In genomic region chr1:178342063-178342462, GRCm38 (mm10) we compare ENCODE assay signal across 15 mouse cellular contexts.
"Had no signal": no experiment of that assay in that cellular context is flagged by ENCODE, and none has a peak within 500 bp of the region (broad histone marks: within the 10 kb centered on the region; RNA-seq: fewer than 3 reads in every experiment).

No protein-coding gene starts in this region.

- H3K4me3 ChIP-seq: megakaryocyte, embryonic 14.5 days; midbrain, embryonic 13.5 days; midbrain, embryonic 15.5 days; neural tube, embryonic 12.5 days; stomach, embryonic 15.5 days had no signal

- H3K4me1 ChIP-seq: stomach, embryonic 15.5 days had no signal

- H3K27ac ChIP-seq: midbrain, embryonic 13.5 days; midbrain, embryonic 15.5 days; neural tube, embryonic 12.5 days; stomach, embryonic 15.5 days; stomach, postnatal 0 days had no signal

- H3K9ac ChIP-seq: lung, embryonic 14.5 days; midbrain, embryonic 13.5 days; midbrain, embryonic 15.5 days; neural tube, embryonic 12.5 days; stomach, embryonic 15.5 days had no signal

- H3K9me3 ChIP-seq: megakaryocyte, embryonic 14.5 days; midbrain, embryonic 13.5 days; midbrain, embryonic 15.5 days; neural tube, embryonic 12.5 days; stomach, embryonic 15.5 days had no signal

- H3K36me3 ChIP-seq: midbrain, embryonic 13.5 days; midbrain, embryonic 15.5 days; neural tube, embryonic 12.5 days; stomach, embryonic 15.5 days had no signal

- ATAC-seq: midbrain, embryonic 13.5 days; midbrain, embryonic 15.5 days had no signal

- H3K4me2 ChIP-seq: lung, embryonic 14.5 days; midbrain, embryonic 11.5 days; midbrain, embryonic 13.5 days; midbrain, embryonic 15.5 days; neural tube, embryonic 12.5 days; stomach, embryonic 15.5 days had no signal

- H3K27me3 ChIP-seq: megakaryocyte, embryonic 14.5 days; midbrain, embryonic 13.5 days; midbrain, embryonic 15.5 days; neural tube, embryonic 12.5 days; stomach, embryonic 15.5 days had no signal

- DNase-seq: lung, adult 18-20 months; lung, embryonic 14.5 days; lung, postnatal 10 days; lung, postnatal 4 days; right cerebral cortex, postnatal 14 days; thymus, adult 2 months; thymus, postnatal 25 days; thymus, postnatal 4 days had no signal
